Mouse (Mus musculus): ENCODE data around the gene Cachd1. TPM values are rescaled to one million over a fixed set of nuclear protein-coding genes. Genes with fewer than 3 reads are reported as not detected.

Gene Cachd1
- polyA plus RNA-seq, 1 experiment: 6.3 TPM

DNA sequence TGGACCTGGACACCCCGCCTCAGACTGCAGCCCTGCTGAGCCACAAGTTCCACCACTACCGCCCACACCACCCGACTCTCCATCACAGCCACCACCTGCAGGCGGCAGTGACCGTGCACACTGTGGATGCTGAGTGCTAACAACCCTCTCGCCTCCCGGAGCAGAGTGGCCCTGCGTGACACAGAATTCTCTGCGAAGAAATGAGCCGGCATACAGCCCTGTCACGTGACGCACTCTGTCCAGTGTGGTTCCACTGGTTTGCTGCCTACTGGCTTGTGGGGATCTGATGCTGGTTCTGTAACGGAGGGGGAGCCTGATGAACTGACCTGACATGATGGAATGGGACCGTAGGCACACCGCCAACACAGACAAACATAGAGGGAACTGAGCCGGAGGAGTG, 226.5 kb downstream of the Cachd1 start:
- Histone ChIP-seq H3K36me3 (ENCODE audit: control insufficient read depth, insufficient read depth, low read length, poor library complexity, severe bottlenecking) (no peaks in the 10 kb centered on the region), H3K4me3 (ENCODE audit: low read depth, low read length) (peak overlapping the region; percentile 15), H3K9me3 (replicated peaks; ENCODE audit: control insufficient read depth, insufficient read depth, low read length, poor library complexity, severe bottlenecking) (no peaks in the 10 kb centered on the region), H3K9ac (ENCODE audit: low read depth, poor library complexity, severe bottlenecking) (no peak overlapping the region), H3K27me3 (ENCODE audit: control insufficient read depth, insufficient read depth, low read length, poor library complexity, severe bottlenecking) (no peaks in the 10 kb centered on the region), H3K27ac (ENCODE audit: insufficient read depth, low read length) (no peak overlapping the region), H3K4me1 (ENCODE audit: control insufficient read depth, insufficient read depth, low read length) (no peaks in the 10 kb centered on the region)
- no peak for TF ChIP-seq POLR2A (IDR thresholded peaks at IDR 0.05; ENCODE audit: insufficient read depth, low read length)

DNA sequence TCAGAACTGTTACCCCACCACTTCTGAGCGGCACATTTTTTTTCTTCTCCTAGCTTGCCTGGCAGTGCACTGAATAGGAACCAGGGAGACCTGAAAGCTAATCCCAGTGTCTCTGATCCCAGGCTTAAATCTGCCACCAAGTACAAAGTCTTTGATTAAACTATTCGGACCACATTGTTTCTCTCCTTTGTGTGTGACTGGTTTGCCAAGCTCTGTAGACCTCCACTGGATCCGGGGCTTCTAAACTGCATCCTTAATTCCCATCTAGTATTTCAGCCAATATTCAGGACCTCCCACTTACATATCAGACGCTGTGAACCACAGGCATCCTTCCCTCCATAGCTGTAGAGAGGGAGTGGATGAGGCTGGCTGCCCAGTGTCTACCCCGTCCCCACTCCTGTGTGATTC, 231.9 kb downstream of the Cachd1 start:
- no peak overlapping the region for H3K9ac ChIP-seq (ENCODE audit: low read depth, poor library complexity, severe bottlenecking)
- H3K9me3 ChIP-seq (replicated peaks; ENCODE audit: control insufficient read depth, insufficient read depth, low read length, poor library complexity, severe bottlenecking): no peaks in the 10 kb centered on the region
- TF ChIP-seq EP300 (IDR thresholded peaks at IDR 0.05; ENCODE audit: insufficient read depth, low read depth, low read length): no peak
- TF ChIP-seq CTCF (IDR thresholded peaks at IDR 0.05; ENCODE audit: low read depth, low read length): no peak
- TF ChIP-seq POLR2A (IDR thresholded peaks at IDR 0.05; ENCODE audit: insufficient read depth, low read length): no peak
- H3K27me3 ChIP-seq (ENCODE audit: control insufficient read depth, insufficient read depth, low read length, poor library complexity, severe bottlenecking): no peaks in the 10 kb centered on the region
- H3K27ac ChIP-seq (ENCODE audit: insufficient read depth, low read length): no peak overlapping the region
- no peaks in the 10 kb centered on the region for H3K4me1 ChIP-seq (ENCODE audit: control insufficient read depth, insufficient read depth, low read length)
- H3K36me3 ChIP-seq (ENCODE audit: control insufficient read depth, insufficient read depth, low read length, poor library complexity, severe bottlenecking): no peaks in the 10 kb centered on the region
- H3K4me3 ChIP-seq (ENCODE audit: low read depth, low read length): no peak overlapping the region

DNA sequence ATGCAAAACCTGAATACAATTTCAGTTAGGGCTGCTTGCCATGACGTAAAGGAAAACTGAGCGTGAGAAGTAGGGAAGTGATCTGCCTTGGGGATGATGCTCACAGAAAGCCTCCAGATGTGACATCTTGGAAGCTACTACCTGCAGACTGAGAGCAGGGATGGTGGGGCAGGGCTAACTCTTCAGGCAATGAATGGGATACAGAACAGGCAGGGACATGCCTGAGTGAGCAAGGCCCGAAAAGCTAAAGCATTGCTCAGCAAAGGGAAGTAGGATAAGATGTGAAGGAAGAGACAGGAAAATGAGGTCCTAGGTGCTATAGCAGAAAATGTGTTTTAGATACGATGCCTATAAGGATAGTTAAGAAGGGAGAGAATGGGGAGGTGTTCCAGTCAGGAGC, 232.6 kb downstream of the Cachd1 start:
- H3K36me3 ChIP-seq (ENCODE audit: control insufficient read depth, insufficient read depth, low read length, poor library complexity, severe bottlenecking): no peaks in the 10 kb centered on the region
- TF ChIP-seq EP300 (IDR thresholded peaks at IDR 0.05; ENCODE audit: insufficient read depth, low read depth, low read length) (no peak), CTCF (IDR thresholded peaks at IDR 0.05; ENCODE audit: low read depth, low read length) (no peak), POLR2A (IDR thresholded peaks at IDR 0.05; ENCODE audit: insufficient read depth, low read length) (no peak)
- H3K27me3 ChIP-seq (ENCODE audit: control insufficient read depth, insufficient read depth, low read length, poor library complexity, severe bottlenecking): no peaks in the 10 kb centered on the region
- no peak overlapping the region for H3K27ac ChIP-seq (ENCODE audit: insufficient read depth, low read length)
- H3K4me3 ChIP-seq (ENCODE audit: low read depth, low read length): no peak overlapping the region
- no peak overlapping the region for H3K9ac ChIP-seq (ENCODE audit: low read depth, poor library complexity, severe bottlenecking)
- H3K4me1 ChIP-seq (ENCODE audit: control insufficient read depth, insufficient read depth, low read length): no peaks in the 10 kb centered on the region
- no peaks in the 10 kb centered on the region for H3K9me3 ChIP-seq (replicated peaks; ENCODE audit: control insufficient read depth, insufficient read depth, low read length, poor library complexity, severe bottlenecking)

DNA sequence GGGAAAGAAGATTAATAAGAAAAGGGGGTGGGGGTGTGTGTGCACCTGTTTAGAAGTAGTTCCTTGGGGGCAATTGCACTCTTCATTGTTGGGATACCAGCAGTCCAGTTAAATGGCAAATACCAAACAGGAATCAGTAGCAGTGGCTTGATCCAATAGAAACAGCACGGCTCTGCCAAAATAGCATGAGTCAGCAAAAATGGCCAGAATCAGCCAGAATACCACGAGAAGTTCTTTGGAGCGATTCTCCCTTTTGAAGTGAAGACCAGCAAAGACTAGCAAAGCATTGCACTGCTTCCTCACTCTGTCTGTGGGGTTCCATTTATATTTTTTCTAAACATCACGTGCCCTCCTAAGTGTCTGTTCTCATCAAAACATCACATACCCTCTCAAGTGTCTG, 241.3 kb downstream of the Cachd1 start:
- no peak overlapping the region for H3K4me3 ChIP-seq (ENCODE audit: low read depth, low read length)
- H3K27ac ChIP-seq (ENCODE audit: insufficient read depth, low read length): no peak overlapping the region
- no peaks in the 10 kb centered on the region for H3K36me3 ChIP-seq (ENCODE audit: control insufficient read depth, insufficient read depth, low read length, poor library complexity, severe bottlenecking)
- no peaks in the 10 kb centered on the region for H3K27me3 ChIP-seq (ENCODE audit: control insufficient read depth, insufficient read depth, low read length, poor library complexity, severe bottlenecking)
- H3K9me3 ChIP-seq (replicated peaks; ENCODE audit: control insufficient read depth, insufficient read depth, low read length, poor library complexity, severe bottlenecking): peaks cover 5% of the 10 kb centered on the region
- H3K4me1 ChIP-seq (ENCODE audit: control insufficient read depth, insufficient read depth, low read length): no peaks in the 10 kb centered on the region
- no peak overlapping the region for H3K9ac ChIP-seq (ENCODE audit: low read depth, poor library complexity, severe bottlenecking)
- TF ChIP-seq CTCF (IDR thresholded peaks at IDR 0.05; ENCODE audit: low read depth, low read length) (no peak), EP300 (IDR thresholded peaks at IDR 0.05; ENCODE audit: insufficient read depth, low read depth, low read length) (no peak), POLR2A (IDR thresholded peaks at IDR 0.05; ENCODE audit: insufficient read depth, low read length) (no peak)

DNA sequence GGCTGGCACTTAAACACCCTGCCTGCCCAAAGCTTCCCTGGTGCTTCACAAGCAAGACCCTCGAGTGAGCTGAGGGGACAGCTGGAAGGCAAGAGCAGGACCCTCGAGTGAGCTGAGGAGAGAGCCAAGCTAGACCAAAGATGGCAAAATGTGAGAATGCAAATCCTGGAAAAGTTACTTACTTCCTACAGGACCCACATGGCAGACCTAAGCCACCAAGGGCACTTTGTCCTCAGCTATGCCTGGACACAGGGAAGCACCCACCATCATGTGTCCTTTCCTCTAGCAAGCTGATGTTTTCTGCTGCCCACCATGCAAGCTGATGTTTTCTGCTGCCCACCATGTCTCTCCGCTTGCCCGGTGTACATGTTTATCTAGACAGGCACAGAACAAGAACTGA, 244.1 kb downstream of the Cachd1 start, which contains the start of gene Gm10577:
Gene Gm10577 (minus strand): TSS at position 101 of the 400 bp plus-strand sequence.
- no peaks in the 10 kb centered on the region for H3K4me1 ChIP-seq (ENCODE audit: control insufficient read depth, insufficient read depth, low read length)
- TF ChIP-seq CTCF (IDR thresholded peaks at IDR 0.05; ENCODE audit: low read depth, low read length) (no peak), POLR2A (IDR thresholded peaks at IDR 0.05; ENCODE audit: insufficient read depth, low read length) (no peak), EP300 (IDR thresholded peaks at IDR 0.05; ENCODE audit: insufficient read depth, low read depth, low read length) (no peak)
- no peak within 1 kb of the TSS for H3K4me3 ChIP-seq (ENCODE audit: low read depth, low read length)
- H3K27ac ChIP-seq (ENCODE audit: insufficient read depth, low read length): no peak within 1 kb of the TSS
- H3K9me3 ChIP-seq (replicated peaks; ENCODE audit: control insufficient read depth, insufficient read depth, low read length, poor library complexity, severe bottlenecking): peaks cover 10% of the 10 kb centered on the region
- no peaks in the 10 kb centered on the region for H3K36me3 ChIP-seq (ENCODE audit: control insufficient read depth, insufficient read depth, low read length, poor library complexity, severe bottlenecking)
- H3K9ac ChIP-seq (ENCODE audit: low read depth, poor library complexity, severe bottlenecking): no peak within 1 kb of the TSS
- no peaks in the 10 kb centered on the region for H3K27me3 ChIP-seq (ENCODE audit: control insufficient read depth, insufficient read depth, low read length, poor library complexity, severe bottlenecking)

DNA sequence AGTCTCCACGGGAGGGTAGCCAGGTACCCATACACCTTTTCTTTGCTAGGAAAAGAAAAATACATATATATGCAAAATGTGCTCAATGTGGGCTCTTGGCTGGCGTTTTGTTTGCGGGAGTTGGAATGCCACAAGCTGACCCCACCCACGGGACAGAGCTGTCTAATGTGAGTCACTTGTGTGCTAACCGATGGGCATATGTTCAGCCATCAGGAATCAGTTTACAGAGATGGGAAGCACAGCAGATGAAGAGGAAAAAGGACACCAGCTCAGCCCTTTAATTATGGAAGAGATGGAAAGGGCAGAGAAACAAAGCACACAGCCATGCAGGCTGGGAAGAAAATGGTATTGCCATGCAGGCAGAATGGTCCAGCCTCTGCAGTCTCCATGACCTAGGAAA, 250.1 kb downstream of the Cachd1 start:
- Histone ChIP-seq H3K9me3 (replicated peaks; ENCODE audit: control insufficient read depth, insufficient read depth, low read length, poor library complexity, severe bottlenecking) (peaks cover 9% of the 10 kb centered on the region), H3K4me3 (ENCODE audit: low read depth, low read length) (no peak overlapping the region), H3K9ac (ENCODE audit: low read depth, poor library complexity, severe bottlenecking) (no peak overlapping the region), H3K36me3 (ENCODE audit: control insufficient read depth, insufficient read depth, low read length, poor library complexity, severe bottlenecking) (no peaks in the 10 kb centered on the region), H3K27ac (ENCODE audit: insufficient read depth, low read length) (no peak overlapping the region), H3K4me1 (ENCODE audit: control insufficient read depth, insufficient read depth, low read length) (no peaks in the 10 kb centered on the region), H3K27me3 (ENCODE audit: control insufficient read depth, insufficient read depth, low read length, poor library complexity, severe bottlenecking) (no peaks in the 10 kb centered on the region)
- no peak for TF ChIP-seq POLR2A (IDR thresholded peaks at IDR 0.05; ENCODE audit: insufficient read depth, low read length)
- no peak for TF ChIP-seq CTCF (IDR thresholded peaks at IDR 0.05; ENCODE audit: low read depth, low read length)
- TF ChIP-seq EP300 (IDR thresholded peaks at IDR 0.05; ENCODE audit: insufficient read depth, low read depth, low read length): no peak
